Mouse (Mus musculus) c-Kit-negative CD71-positive TER-119-positive erythroid progenitor cells, embryonic 14.5 days (primary cell): ENCODE data around the gene Mpc2.

Source experiments
- DNase-seq: peaks from one replicate; pipeline ENCODE4 v3.0.0-alpha.2; 2013; ENCODE audit warnings: low read depth, low spot score

Mpc2 gene

DNA sequence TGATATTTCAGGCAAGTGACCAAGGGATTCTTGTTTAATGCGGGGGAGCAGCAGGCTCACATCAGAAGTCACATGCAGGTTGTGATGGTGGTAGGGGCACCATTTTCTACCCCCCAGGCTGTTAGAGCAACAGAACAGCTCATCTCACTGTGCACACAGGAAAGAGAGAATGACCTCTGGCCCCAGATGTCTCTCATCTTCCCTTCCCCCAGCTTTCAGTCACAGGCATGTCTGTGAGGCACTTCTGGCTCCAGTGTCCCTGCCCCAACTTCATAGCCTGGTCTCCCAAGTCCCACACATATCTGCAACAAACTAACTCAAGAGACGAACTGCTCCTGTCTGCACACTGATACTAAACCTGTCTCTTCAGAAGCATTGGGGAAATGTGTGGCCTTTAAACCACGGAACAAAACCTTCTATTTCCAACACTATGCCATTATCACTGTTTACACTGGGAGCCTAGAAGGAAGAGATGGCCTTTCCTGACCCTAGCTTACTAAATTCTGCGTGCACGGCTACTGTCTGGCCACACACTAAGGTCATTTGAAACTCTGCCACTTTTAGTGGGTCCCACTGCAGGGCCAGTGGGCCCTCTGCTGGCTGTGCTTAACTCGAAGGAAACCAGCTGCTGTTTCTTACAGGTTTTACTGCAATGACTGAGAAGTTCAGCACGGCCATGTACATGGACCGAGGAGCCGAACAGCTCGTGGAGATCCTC, 43.0 kb downstream of the Mpc2 start:
- no peak for DNase-seq

DNA sequence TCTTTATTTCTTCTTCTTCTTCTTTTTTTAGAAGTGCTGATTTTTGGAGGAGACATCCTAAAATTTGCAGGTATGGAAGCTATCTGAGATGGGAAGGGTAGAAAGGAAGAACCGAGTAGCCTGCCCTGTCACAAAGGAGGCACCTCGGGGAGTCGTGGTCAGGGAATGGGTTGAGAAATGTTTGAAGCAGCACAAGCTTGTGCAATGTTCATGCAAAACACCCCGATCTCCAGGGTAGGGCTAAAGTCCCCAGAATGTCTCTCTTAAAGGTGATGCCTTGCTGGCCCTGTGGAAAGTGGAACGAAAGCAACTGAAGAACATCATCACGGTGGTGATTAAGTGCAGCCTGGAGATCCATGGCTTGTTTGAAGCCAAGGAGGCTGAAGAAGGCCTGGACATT, 45.9 kb downstream of the Mpc2 start:
- DNase-seq: no peak

DNA sequence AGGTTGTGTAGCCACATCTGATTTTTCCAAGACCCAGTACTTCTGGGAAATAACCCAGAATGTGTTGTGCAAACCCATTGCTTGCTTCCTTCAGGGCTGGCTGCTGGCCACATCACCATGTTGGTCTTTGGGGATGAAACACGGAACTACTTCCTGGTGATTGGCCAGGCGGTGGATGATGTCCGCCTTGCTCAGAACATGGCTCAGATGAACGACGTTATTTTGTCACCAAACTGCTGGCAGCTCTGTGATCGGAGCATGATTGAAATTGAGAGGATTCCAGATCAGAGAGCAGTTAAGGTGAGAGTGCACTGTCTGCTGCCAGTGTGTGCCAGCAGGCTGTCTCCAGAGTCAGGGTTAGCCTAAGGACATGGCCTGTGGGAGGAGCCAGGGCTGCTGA, 49.7 kb downstream of the Mpc2 start:
- no peak for DNase-seq

DNA sequence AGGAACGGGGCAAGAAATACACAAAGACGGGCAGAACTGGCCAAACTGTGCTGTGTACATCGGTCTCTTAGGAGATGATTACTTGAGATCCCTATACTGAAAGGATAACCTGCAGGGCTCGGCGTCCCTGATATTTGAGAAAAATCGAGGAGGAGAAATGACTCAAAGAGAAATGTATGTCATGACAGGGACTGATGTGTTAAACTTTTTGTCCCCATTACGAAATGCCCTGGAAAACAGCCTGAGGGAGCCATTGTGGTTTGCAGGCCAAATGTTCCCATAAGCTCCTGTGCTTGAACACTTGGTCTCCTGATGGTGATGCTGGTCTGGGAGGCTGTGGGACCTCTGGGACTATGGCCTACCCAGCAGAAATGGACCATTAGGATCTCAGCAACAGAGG, 60.3 kb downstream of the Mpc2 start:
- DNase-seq: no peak
